Mouse (Mus musculus): ENCODE data around the gene Gm3404.
"Not testable (repeated sequence)": the region's sequence is repeated elsewhere in the genome, so short reads cannot be mapped to it uniquely, and the experiment has no call there.

Gene Gm3404

GRCm38 (mm10) chr5:146525501-146525900 lies at the start of gene Gm3404:
Gene Gm3404, plus strand, starts transcription at chr5:146525801.
- DNase-seq, result not testable (repeated sequence)

GRCm38 (mm10) chr5:146479564-146479963 lies 46.0 kb upstream of the Gm3404 start:
- DNase-seq, result peak; percentile 29

- DNase-seq, result not testable (repeated sequence)
Measured at GRCm38 (mm10) chr5:146481665-146482064, 43.9 kb upstream of the Gm3404 start, which contains the start of gene Gm6408. Gene Gm6408, plus strand, starts transcription at chr5:146481965.

- peak; percentile 34 for DNase-seq
Measured at GRCm38 (mm10) chr5:146488959-146489358, 36.6 kb upstream of the Gm3404 start.

GRCm38 (mm10) chr5:146491063-146491462 lies 34.5 kb upstream of the Gm3404 start, which contains the start of gene Gm6370:
Gene Gm6370, plus strand, starts transcription at chr5:146491363.
- DNase-seq, result not testable (repeated sequence)

GRCm38 (mm10) chr5:146502099-146502498 lies 23.5 kb upstream of the Gm3404 start, which contains the start of gene 4930449I24Rik:
Gene 4930449I24Rik, plus strand, starts transcription at chr5:146502399.
- DNase-seq, result not testable (repeated sequence)

- not testable (repeated sequence) for DNase-seq
Measured at GRCm38 (mm10) chr5:146513823-146514222, 11.8 kb upstream of the Gm3404 start, which contains the start of gene Gm3402. Gene Gm3402, plus strand, starts transcription at chr5:146514123.

- DNase-seq, result not testable (repeated sequence)
Measured at GRCm38 (mm10) chr5:146537347-146537746, 11.7 kb downstream of the Gm3404 start, which contains the start of gene Gm3409. Gene Gm3409, plus strand, starts transcription at chr5:146537647.

GRCm38 (mm10) chr5:146555836-146556235 lies 30.2 kb downstream of the Gm3404 start, which contains the start of gene Gm3415:
Gene Gm3415, plus strand, starts transcription at chr5:146556136.
- DNase-seq, result not testable (repeated sequence)

GRCm38 (mm10) chr5:146564259-146564658 lies 38.7 kb downstream of the Gm3404 start:
- DNase-seq, result no peak

- peak; percentile 7 for DNase-seq
Measured at GRCm38 (mm10) chr5:146567054-146567453, 41.5 kb downstream of the Gm3404 start.

- DNase-seq, result not testable (repeated sequence)
Measured at GRCm38 (mm10) chr5:146570179-146570578, 44.6 kb downstream of the Gm3404 start.

- DNase-seq, result not testable (repeated sequence)
Measured at GRCm38 (mm10) chr5:146571830-146572734, 46.5 kb downstream of the Gm3404 start.

- not testable (repeated sequence) for DNase-seq
Measured at GRCm38 (mm10) chr5:146572735-146573042, 47.1 kb downstream of the Gm3404 start.

GRCm38 (mm10) chr5:146576668-146577067 lies 51.1 kb downstream of the Gm3404 start:
- DNase-seq, result no peak

Measured in lung, postnatal 14 days (tissue).